Mouse (Mus musculus) stomach, embryonic 14.5 days (tissue): ENCODE measurements at regions not wholly inside any gene's neighbourhood (a gene's known extent, or its start where the extent isn't known, plus 50 kb on each side); places are given as distances from the start of the nearest gene placed in this dataset.

Experiments
- ATAC-seq: fragments of 200-750 bp; cut with Nextera tagmentation; 2 replicates; pipeline ENCODE4 v1.8.0; 2017; ENCODE audit warnings: low read depth, moderate TSS enrichment; ENCODE audit not compliant: insufficient number of reproducible peaks, insufficient read depth, low FRiP score
- H3K27ac ChIP-seq: fragments of 300-500 bp; sonication (generic); 2 replicates; pipeline ENCODE4 v1.5.1; 2014; ENCODE audit warnings: mild to moderate bottlenecking, low read length, moderate library complexity, mixed read lengths
- H3K27me3 ChIP-seq: fragments of 300-500 bp; sonication (generic); 2 replicates; pipeline ENCODE4 v1.6.1; 2014; ENCODE audit warnings: low read length, control low read depth, mixed read lengths; ENCODE audit not compliant: control insufficient read depth, insufficient read depth
- H3K36me3 ChIP-seq: fragments of 300-500 bp; sonication (generic); 2 replicates; pipeline ENCODE4 v1.6.1; 2014; ENCODE audit warnings: mild to moderate bottlenecking, control low read depth, low read length, moderate library complexity, mixed read lengths; ENCODE audit not compliant: control insufficient read depth, insufficient read depth
- H3K4me1 ChIP-seq: fragments of 300-500 bp; sonication (generic); 2 replicates; pipeline ENCODE4 v1.6.1; 2014; ENCODE audit warnings: low read length, control low read depth, mixed read lengths; ENCODE audit not compliant: control insufficient read depth, insufficient read depth
- H3K4me2 ChIP-seq: fragments of 300-500 bp; sonication (generic); replicated peaks from 2 replicates; pipeline ENCODE4 v1.6.1; 2014; ENCODE audit warnings: low read depth, low read length, control low read depth
- H3K4me3 ChIP-seq: fragments of 300-500 bp; sonication (generic); 2 replicates; pipeline ENCODE4 v1.5.1; 2014; ENCODE audit warnings: low read depth, low read length, control low read depth
- H3K9ac ChIP-seq: fragments of 300-500 bp; sonication (generic); replicated peaks from 2 replicates; pipeline ENCODE4 v1.6.1; 2014; ENCODE audit warnings: low read depth, mild to moderate bottlenecking, control low read depth, low read length, moderate library complexity, mixed read lengths
- H3K9me3 ChIP-seq: fragments of 300-500 bp; sonication (generic); 2 replicates; pipeline ENCODE4 v1.6.1; 2016; ENCODE audit warnings: low read depth, low read length, control low read depth; ENCODE audit not compliant: control insufficient read depth
- WGBS: fragments of 180-500 bp; shearing (Covaris S2); extraction: QIAGEN DNeasy Blood & Tissue Kit; methylation state at CpG from one replicate; pipeline ENCODE4 v1.1.7; 2014; 5-methylcytosine and 5-hydroxymethylcytosine counted together

DNA sequence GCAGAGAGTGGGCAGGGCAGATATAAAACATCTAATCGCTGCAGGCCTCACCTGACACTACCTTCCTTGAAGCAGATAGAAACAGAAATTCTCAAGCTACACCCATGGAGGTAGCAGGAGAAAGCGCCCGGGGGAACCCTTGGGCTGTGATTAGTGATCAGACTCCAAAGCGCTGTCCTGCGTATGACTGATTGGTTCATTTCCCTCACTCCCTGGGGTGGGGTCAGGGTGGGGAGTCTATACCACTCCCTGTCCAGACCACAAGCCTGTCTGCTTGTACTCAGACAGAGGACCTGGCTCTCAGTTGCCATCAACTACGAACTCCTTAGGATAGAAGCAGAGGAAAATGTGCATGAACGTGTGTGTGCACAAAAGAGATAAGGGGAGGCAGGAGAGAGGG lies 77.7 kb downstream of the Gm826 start:
- no peak for ATAC-seq
- Histone ChIP-seq H3K9ac (no peak overlapping the region), H3K4me2 (no peak overlapping the region), H3K27ac (no peak overlapping the region), H3K36me3 (no peaks in the 10 kb centered on the region), H3K9me3 (no peaks in the 10 kb centered on the region), H3K4me1 (no peaks in the 10 kb centered on the region), H3K4me3 (no peak overlapping the region), H3K27me3 (no peaks in the 10 kb centered on the region)
- 71% methylated on average over 7 of the region's 7 CpGs for WGBS

DNA sequence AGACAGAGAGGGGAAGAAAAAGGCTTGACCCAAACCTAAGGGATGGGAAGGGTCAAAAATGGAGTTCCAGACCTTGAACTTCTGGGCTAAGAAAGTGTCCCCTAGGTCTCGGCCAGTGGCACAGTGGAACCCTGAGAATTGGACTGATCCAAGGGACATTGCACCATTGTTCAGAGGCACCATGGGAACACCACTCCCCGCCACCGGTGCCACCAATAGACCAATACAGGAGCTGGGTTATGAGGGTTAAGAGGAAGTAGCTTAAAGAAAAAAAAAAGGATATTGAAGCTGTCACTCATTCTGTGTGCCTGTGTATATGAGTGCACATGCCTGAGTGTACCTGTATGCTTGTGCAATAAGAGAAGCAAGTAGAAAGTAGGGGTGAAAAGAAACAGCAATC lies 83.7 kb downstream of the Gm826 start:
- ATAC-seq = no peak
- H3K4me2 ChIP-seq = no peak overlapping the region
- H3K9me3 ChIP-seq = no peaks in the 10 kb centered on the region
- no peaks in the 10 kb centered on the region for H3K4me1 ChIP-seq
- H3K4me3 ChIP-seq = no peak overlapping the region
- no peak overlapping the region for H3K9ac ChIP-seq
- no peaks in the 10 kb centered on the region for H3K27me3 ChIP-seq
- H3K27ac ChIP-seq = no peak overlapping the region
- 94% methylated on average over 3 of the region's 3 CpGs for WGBS
- H3K36me3 ChIP-seq = no peaks in the 10 kb centered on the region

DNA sequence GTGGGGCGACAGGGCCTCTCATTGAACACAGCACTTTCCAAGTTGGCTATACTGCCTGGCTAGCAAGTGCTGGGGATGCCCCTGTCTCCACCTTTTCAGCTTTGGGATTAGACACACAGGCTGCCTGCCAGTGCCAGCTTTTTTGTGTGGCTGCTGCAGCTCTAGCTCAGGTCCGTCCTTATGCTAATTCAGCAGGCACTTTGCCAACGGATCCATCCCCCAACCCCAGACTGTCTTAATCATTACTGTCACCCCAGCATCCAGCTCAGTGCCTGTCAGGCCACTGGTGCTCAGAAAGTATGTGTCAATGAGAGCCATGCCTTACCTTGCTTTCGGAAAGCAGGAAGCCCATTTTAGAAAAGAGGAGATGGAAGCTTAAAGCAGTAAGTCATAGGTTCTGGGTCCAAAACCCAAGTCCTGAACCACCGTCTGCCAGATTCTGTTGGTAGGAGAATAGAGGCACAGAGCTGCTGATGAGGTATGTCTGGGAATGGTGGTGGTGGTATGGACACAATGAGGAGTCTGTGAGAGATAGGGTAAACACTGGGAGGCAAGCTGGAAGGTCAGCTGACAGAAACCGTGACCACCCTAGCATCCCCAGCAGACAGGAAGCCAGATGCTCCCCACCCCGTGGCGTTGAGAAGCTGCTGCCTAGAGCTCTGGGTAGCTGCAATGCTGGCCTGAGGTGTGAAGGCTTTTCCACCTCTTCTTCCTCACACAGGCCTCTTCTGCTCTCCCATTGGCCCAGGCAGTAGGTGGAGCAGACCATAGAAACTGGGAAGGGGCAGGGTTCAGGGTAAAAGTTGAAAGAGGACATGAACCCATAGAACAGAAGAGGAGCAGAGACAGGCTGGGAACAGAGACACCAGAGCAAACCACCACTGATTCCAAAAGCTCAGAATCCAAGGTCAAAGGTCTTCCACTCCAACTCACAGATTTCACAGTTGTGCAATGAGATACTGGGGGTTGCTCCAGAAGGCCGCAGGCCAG lies 84.6 kb downstream of the Gm826 start:
- Histone ChIP-seq H3K27me3 (no peaks in the 10 kb centered on the region), H3K4me2 (no peak overlapping the region), H3K27ac (no peak overlapping the region), H3K36me3 (no peaks in the 10 kb centered on the region), H3K9ac (no peak overlapping the region), H3K4me3 (no peak overlapping the region), H3K4me1 (no peaks in the 10 kb centered on the region), H3K9me3 (no peaks in the 10 kb centered on the region)
- ATAC-seq = no peak
- WGBS = 62% methylated on average over 9 of the region's 9 CpGs

DNA sequence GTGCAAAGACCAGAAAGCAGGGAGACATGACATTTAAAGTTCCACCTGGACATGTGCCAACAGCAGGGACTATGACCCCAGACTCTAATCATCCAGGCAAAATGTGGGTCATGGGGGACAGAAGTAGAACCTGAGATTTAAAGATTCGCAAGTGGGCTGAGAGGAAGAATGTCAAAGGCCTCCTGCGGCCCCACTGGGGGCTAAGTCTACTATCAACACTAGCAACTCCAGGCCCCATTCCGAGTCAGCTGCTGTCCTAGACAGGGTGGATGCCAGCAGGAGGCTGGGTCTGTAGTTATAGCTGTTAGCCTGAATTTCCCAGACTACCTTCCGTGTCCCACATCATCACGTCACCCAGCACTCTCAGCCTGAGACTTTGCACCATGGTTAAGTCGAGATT lies 86.7 kb downstream of the Gm826 start:
- Histone ChIP-seq H3K27ac (no peak overlapping the region), H3K9me3 (no peaks in the 10 kb centered on the region)
- 87% methylated on average over 6 of the region's 6 CpGs for WGBS

DNA sequence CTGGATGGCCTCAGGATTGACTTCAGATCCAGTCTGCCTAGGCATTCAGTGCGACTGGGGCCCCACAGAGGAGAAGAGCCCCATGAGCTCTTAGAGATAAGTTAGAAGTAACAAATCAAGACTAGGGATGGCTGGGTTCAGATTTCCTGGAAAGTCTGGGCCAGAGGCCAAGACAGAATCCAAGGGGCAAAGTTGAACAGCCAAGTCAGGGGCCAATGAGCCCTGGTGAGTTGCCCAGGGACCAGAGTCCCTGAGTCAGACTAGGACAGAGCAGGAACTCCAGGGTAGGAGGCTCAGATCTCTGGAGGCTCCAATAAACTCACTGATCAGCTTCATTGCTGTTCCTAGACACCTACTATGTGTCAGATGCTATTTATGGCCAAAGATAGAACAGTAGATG lies 87.6 kb downstream of the Gm826 start:
- no peaks in the 10 kb centered on the region for H3K27me3 ChIP-seq
- no peak for ATAC-seq
- H3K4me1 ChIP-seq = no peaks in the 10 kb centered on the region
- H3K4me2 ChIP-seq = no peak overlapping the region
- no peak overlapping the region for H3K4me3 ChIP-seq
- no peaks in the 10 kb centered on the region for H3K9me3 ChIP-seq
- no peak overlapping the region for H3K27ac ChIP-seq
- H3K36me3 ChIP-seq = no peaks in the 10 kb centered on the region
- 65% methylated on average over 1 of the region's 1 CpGs for WGBS
- H3K9ac ChIP-seq = no peak overlapping the region

More for the DNA sequence above, 86.7 kb downstream of the Gm826 start:
- H3K4me1 ChIP-seq = no peaks in the 10 kb centered on the region
- H3K4me3 ChIP-seq = no peak overlapping the region
- H3K9ac ChIP-seq = no peak overlapping the region
- H3K36me3 ChIP-seq = no peaks in the 10 kb centered on the region
- no peaks in the 10 kb centered on the region for H3K27me3 ChIP-seq
- no peak for ATAC-seq
- H3K4me2 ChIP-seq = no peak overlapping the region

DNA sequence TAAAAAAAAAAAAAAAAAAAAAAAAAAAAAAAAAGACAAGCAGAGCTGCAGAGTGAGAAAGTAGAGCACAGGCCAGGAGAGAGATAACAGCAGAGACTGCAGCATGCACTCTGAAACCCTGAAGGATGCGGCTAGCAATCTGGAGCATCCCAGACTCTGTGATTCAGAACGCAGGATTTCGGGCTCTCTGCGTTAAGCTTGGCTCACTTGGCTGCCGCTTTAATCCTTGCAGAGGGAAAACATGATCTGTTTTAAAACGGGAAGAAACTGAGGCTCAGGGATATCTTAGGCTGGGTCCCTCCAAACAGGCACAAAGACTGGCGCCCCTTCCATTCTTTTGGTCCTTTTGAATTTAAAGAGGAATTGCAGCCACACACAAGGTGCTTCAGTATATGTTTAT lies 89.1 kb downstream of the Gm826 start:
- no peaks in the 10 kb centered on the region for H3K9me3 ChIP-seq
- H3K36me3 ChIP-seq = no peaks in the 10 kb centered on the region
- no peak overlapping the region for H3K27ac ChIP-seq
- H3K4me3 ChIP-seq = no peak overlapping the region
- H3K4me1 ChIP-seq = no peaks in the 10 kb centered on the region
- no peak overlapping the region for H3K4me2 ChIP-seq
- no peaks in the 10 kb centered on the region for H3K27me3 ChIP-seq
- no peak for ATAC-seq
- 44% methylated on average over 7 of the region's 7 CpGs for WGBS
- H3K9ac ChIP-seq = no peak overlapping the region

DNA sequence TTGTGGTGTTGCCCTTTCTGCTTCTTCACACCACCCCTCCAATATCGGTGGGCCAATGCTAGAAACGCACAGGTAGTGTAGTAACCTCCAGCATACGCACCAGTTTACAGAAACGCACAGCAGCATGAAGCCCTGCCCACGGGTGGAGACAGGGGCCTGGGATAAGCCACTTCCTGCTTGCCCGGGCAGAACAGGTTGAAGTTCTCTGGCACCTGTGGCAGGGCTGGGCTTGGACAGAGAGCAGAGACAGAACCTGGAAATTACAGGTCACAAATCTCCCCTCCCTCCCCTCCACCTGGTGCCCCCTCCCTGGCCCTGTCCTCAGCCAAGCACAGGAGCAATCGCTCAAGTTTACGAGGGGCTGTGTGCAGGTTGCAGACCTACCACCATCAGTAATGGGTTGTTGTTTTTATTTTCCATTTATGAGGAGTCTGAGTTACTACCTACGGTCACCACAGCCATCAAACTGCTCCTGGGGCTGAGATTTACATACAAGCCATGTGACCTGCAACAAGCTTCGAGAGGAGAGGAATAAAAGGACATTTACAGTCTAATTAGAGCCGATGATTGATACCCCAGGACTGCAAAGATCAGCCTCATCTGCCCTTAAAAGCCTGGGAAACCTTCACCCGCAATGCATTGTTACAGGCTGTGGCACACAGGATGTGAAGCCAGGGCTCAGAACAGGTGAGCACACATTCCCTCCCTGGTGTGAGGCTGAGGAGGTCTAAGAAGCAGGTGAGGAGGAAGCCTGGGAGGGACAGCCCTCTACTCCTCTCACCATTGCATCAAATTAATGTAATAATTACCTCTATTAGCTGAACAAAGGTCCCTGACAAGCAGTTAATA lies 93.2 kb downstream of the Gm826 start:
- Histone ChIP-seq H3K4me1 (no peaks in the 10 kb centered on the region), H3K27me3 (no peaks in the 10 kb centered on the region), H3K4me3 (no peak overlapping the region), H3K36me3 (no peaks in the 10 kb centered on the region), H3K9ac (no peak overlapping the region), H3K27ac (no peak overlapping the region), H3K9me3 (no peaks in the 10 kb centered on the region), H3K4me2 (no peak overlapping the region)
- WGBS = 62% methylated on average over 12 of the region's 12 CpGs
- 0 out of 2 replicates have a peak, but pooled peaks have one; percentile 37 for ATAC-seq

DNA sequence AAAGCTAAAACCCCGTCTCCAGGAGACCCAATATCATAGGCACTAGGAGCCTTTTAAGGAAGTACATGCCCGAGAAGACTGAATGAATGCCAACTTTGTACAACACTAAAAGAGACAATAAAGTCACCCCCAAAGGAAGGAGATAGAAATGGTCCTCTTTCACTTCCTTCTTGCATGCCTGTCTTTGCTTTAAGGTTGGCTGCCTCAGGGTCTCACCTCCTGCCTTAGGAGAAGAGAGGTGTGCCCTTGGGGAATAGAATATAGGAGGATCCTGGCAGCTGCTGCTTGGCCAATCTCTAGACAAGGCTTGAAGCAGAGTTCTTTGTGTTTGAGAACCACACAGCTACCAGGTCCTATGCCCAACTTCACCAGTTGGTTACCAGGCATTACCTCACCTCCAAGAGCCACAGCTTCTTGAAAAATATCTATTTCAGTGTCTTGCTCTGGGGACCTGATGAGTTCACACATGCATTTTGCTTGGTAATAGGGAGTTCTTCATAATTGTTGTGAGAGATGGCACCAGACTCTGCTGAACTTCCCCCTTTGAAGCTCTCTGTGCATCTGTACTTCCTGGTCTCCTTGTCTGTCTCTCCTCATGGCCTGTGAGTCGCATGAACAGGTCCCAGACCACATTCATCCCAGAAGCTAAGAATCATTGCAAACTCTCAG lies 96.4 kb downstream of the Gm826 start:
- ATAC-seq = no peak

More for the DNA sequence above, 96.4 kb downstream of the Gm826 start:
- no peak overlapping the region for H3K4me2 ChIP-seq
- H3K27ac ChIP-seq = no peak overlapping the region
- H3K9me3 ChIP-seq = no peaks in the 10 kb centered on the region
- no peaks in the 10 kb centered on the region for H3K36me3 ChIP-seq
- H3K27me3 ChIP-seq = no peaks in the 10 kb centered on the region
- no peak overlapping the region for H3K4me3 ChIP-seq
- no peak overlapping the region for H3K9ac ChIP-seq
- H3K4me1 ChIP-seq = no peaks in the 10 kb centered on the region
- WGBS = 78% methylated on average over 3 of the region's 3 CpGs
